Mouse (Mus musculus): ENCODE measurements around the gene Rab9.

The Rab9 gene

GRCm38 (mm10) chrX:166434812-166435211 is 44.9 kb downstream of the Rab9 start:
- Histone ChIP-seq H3K4me3 (replicated peaks; ENCODE audit: low read length) (no peak overlapping the region), H3K9me3 (ENCODE audit: low read length) (no peaks in the 10 kb centered on the region), H3K27me3 (ENCODE audit: insufficient read depth, low read length) (no peaks in the 10 kb centered on the region), H3K4me1 (replicated peaks; ENCODE audit: low read depth, low read length) (peaks cover 11% of the 10 kb centered on the region; the same call in 1 of the 2 replicates), H3K36me3 (ENCODE audit: insufficient read depth, low read length) (peaks cover 42% of the 10 kb centered on the region)
- TF ChIP-seq CTCF (conservative IDR thresholded peaks at IDR 0.05; ENCODE audit: low read length) (no peak), NANOG (IDR thresholded peaks at IDR 0.05; ENCODE audit: borderline replicate concordance, low read length) (no peak), POU5F1 (IDR thresholded peaks at IDR 0.05; ENCODE audit: borderline replicate concordance, low read length) (no peak)

GRCm38 (mm10) chrX:166416196-166416595 is 63.5 kb downstream of the Rab9 start:
- TF ChIP-seq CTCF (conservative IDR thresholded peaks at IDR 0.05; ENCODE audit: low read length) (peak; percentile 59), POU5F1 (IDR thresholded peaks at IDR 0.05; ENCODE audit: borderline replicate concordance, low read length) (no peak)
- H3K36me3 ChIP-seq (ENCODE audit: insufficient read depth, low read length): peaks cover 8% of the 10 kb centered on the region
- no peaks in the 10 kb centered on the region for H3K27me3 ChIP-seq (ENCODE audit: insufficient read depth, low read length)
- H3K4me1 ChIP-seq (replicated peaks; ENCODE audit: low read depth, low read length): no peaks in the 10 kb centered on the region
- H3K4me3 ChIP-seq (replicated peaks; ENCODE audit: low read length): no peak overlapping the region
- H3K9me3 ChIP-seq (ENCODE audit: low read length): no peaks in the 10 kb centered on the region

GRCm38 (mm10) chrX:166407865-166408264 is 71.8 kb downstream of the Rab9 start:
- TF ChIP-seq NANOG (IDR thresholded peaks at IDR 0.05; ENCODE audit: borderline replicate concordance, low read length) (no peak), CTCF (conservative IDR thresholded peaks at IDR 0.05; ENCODE audit: low read length) (no peak), POU5F1 (IDR thresholded peaks at IDR 0.05; ENCODE audit: borderline replicate concordance, low read length) (no peak)
- no peaks in the 10 kb centered on the region for H3K9me3 ChIP-seq (ENCODE audit: low read length)
- H3K4me3 ChIP-seq (replicated peaks; ENCODE audit: low read length): no peak overlapping the region
- H3K4me1 ChIP-seq (replicated peaks; ENCODE audit: low read depth, low read length): no peaks in the 10 kb centered on the region
- H3K27me3 ChIP-seq (ENCODE audit: insufficient read depth, low read length): no peaks in the 10 kb centered on the region
- H3K36me3 ChIP-seq (ENCODE audit: insufficient read depth, low read length): peaks cover 71% of the 10 kb centered on the region
